Mouse (Mus musculus): ENCODE measurements at regions not wholly inside any gene's neighbourhood (a gene's known extent, or its start where the extent isn't known, plus 50 kb on each side); places are given as distances from the start of the nearest gene placed in this dataset.

DNA sequence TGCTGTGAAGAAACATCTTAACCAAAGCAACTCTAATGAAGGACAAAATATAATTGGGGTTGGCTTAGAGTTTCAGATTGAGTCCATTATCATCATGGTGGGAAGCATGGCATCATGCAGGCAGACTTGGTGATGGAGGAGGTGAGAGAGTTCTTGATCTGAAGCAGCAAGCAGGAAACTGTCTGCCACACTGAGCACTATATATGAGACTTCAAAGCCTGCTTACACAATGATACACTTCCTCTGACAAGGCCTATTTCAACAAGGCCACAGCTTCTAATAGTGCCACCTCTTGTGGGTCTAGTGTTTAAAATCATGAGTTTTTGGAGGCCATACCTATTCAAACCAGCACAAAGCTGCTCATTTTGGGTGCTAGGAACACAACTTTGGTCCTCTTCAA lies 359.0 kb upstream of the Hs6st1 start:
- TF ChIP-seq GATA1 (IDR thresholded peaks at IDR 0.05; ENCODE audit: low read length) (no peak), TAL1 (IDR thresholded peaks at IDR 0.05; ENCODE audit: low read length) (no peak)

Measured in erythroblast, embryonic 14.5 days (primary cell).